Mouse (Mus musculus): ENCODE measurements at regions not wholly inside any gene's neighbourhood (a gene's known extent, or its start where the extent isn't known, plus 50 kb on each side); places are given as distances from the start of the nearest gene placed in this dataset.

DNA sequence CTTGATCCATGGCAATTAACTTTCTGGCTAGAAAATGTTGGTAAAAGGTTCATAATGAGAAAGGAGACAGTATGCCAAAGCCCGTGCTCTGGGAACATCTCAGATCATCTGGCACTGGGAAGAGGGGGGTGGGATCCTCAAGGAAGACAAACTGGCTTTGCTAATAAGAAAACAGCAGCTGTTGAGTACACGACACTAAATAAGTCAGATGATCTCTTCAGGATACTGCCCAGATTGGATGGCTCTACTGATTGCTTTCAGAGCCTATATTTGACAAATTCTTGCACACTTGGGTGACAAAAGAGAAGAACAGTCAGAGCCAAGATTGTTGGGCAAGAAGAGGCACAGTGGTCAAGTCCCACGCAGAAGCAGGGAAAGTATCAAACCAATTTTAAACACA is 443.7 kb downstream of the Tns3 start:
- DNase-seq, result no peak

DNA sequence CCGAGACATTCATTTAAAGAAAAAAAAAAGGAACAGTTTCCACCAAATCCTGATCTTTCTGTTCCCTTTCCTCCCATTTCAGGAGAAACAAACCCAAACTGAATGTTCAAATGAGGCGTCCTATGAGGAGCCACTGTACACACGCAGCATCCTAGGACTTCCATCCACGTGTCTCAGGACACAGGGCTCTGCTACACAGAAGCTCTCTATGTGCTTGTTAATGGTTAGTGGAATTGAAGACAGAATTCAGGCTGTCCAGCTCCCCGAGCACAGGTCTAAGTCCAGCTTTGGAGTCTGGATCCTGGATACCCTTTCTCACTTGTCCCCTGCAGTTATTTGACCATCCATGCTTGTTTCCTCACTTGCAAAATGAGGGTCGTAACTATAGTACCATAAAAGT is 444.4 kb downstream of the Tns3 start:
- no peak for DNase-seq

DNA sequence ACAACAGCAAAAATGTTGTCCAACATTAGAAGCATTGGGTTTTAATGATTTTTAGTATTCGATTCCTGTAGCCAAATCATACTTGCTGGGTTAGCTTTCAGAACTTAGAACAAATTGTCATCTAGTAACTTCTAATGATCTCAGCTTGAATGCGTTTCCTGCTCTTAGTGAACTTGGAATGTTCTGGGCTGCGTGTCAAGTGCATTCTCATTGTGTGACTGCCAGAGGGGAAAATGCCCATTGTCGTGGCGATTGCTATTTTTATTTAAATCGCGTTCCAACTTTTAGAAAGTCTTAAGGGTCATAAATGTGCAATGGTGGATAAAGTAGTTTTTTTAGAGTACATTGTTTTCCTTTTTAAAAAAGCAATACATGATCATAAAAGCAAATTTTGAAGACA is 448.7 kb downstream of the Tns3 start:
- peak in 1 of 2 experiments; percentile 8 for DNase-seq

DNA sequence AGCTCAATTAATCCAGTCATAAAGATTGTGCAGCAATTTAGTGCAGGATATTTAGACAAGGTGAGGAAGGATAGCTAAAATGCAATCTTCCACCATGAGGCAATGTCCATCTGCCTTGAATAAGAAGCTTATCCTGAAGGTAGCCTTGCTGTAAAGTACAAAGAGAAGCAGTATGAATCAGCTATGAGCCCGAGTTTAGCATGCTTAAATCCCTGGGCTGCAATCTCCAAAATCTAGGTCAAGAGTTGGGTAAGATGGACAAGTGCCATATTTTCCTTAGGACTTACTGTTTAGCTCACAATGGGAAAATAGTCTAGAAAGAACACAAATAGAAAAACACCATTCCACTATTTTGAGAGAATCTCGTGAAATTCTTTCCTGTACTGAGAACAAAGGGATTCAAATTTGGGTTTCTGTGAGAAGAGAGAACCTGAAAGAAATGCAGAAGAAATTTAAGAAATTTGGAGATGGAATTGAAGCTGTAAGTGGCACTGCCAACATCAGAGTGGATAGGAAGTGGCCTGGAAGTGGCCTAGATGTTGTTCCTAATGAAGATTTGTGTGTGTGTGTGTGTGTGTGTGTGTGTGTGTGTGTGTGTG is 449.9 kb downstream of the Tns3 start:
- DNase-seq, result peak in 1 of 2 experiments; percentile 23

DNA sequence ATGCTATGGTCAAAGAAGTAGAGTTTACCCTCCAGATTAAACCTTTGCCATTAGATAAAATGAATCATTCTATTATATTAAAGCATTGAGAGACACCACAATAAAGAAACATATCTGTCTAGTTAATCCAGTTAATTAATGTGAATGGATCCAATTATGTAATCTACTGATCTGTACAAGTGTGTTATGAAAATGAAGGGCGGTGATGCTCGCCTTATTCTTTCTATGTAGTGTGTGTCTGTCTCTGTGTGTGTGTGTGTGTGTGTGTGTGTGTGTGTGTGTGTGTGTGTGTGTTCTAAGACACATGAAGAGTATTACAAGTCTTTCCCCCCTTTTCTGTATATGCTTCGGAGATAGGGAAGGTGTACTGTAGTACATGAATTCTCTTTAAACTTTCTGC is 451.2 kb downstream of the Tns3 start:
- DNase-seq, result no peak

DNA sequence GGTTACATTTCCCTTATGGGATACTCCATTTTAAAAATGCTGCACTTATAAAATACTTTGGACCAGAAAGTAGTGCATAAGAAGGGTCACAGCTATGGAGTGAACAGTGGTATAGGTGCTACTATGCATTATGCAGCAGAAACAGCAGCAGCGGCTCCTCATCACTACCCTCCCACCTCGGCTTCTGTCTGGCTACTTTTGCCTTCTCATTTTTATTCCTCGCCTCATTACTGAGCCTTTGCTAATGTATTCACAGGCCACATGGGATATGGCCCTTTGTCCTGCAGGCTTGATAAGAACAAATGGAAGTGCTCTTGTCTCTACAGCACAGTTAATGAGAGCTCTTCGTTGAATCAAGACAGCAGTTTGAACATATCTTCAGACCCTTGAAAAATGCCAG is 451.6 kb downstream of the Tns3 start:
- no peak for DNase-seq

DNA sequence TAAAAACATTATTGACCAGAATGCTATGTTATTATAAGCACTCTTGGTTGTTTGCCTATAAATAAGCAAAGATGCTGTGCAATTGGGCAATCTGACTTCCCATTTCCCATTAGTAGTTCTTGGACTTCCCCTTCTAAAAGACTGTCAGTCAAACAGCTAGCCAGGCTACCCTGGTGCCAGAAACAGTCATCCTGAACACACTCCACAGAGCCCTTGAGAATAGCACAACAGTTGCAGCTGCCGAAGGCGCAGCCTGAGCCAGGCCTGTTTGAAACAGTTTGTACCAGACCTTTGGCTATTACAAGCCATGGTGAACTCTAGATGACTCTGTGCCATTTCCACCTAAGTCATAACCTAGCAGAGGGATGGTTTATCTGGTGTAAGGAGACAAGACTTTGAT is 455.3 kb downstream of the Tns3 start:
- no peak for DNase-seq

DNA sequence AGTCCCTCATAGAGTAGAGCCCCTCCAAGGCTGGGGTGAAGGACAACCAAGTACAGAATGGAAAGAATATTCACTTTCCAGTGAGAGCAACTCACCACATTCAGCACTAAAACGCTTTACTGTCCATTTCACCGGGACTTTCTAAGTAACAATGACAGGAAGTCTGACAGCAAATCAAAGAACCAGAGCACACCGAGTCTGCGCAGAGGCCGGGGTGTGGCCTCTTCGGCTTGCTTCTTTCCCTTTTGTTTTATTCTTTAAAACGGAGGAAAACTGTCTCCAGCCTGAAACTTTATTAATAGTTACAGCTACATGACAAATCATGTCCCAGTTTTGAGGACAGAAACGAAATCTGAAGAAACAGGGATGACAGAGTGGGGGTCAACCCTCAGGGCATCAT is 465.0 kb downstream of the Tns3 start:
- no peak for DNase-seq

Measured in cerebellum, postnatal 36 days (tissue).